Mouse (Mus musculus): ENCODE results near the gene Chpf. TPM values are rescaled to one million over a fixed set of nuclear protein-coding genes. Genes with fewer than 3 reads are reported as not detected.

Gene Chpf
- polyA plus RNA-seq, 1 experiment from 2014 or later, result 21.6 TPM

- H3K27ac ChIP-seq (ENCODE audit: low read depth, low read length), result 0 out of 2 replicates have a peak overlapping the region, but pooled peaks have one; percentile 58
- H3K4me2 ChIP-seq (ENCODE audit: low read length), result peak overlapping the region; percentile 53
- H3K36me3 ChIP-seq (ENCODE audit: control insufficient read depth, insufficient read depth, low read length), result no peaks in the 10 kb centered on the region
- no peaks in the 10 kb centered on the region for H3K9me3 ChIP-seq (replicated peaks; ENCODE audit: control insufficient read depth, low read length)
- H3K9ac ChIP-seq (ENCODE audit: low read length), result peak overlapping the region; percentile 55
- 4% methylated on average over 39 of the region's 42 CpGs for WGBS
- peak; percentile 60 for ATAC-seq
- peak overlapping the region; percentile 22 for H3K4me3 ChIP-seq (ENCODE audit: low read depth, low read length)
- no peak for DNase-seq (ENCODE audit: low spot score)
- peaks cover 18% of the 10 kb centered on the region for H3K4me1 ChIP-seq (ENCODE audit: control insufficient read depth, insufficient read depth, low read length)
- H3K27me3 ChIP-seq (replicated peaks; ENCODE audit: control insufficient read depth, insufficient read depth, low read length), result peaks cover 7% of the 10 kb centered on the region
Observed at GRCm38 (mm10) chr1:75458025-75458788, 20.9 kb downstream of the Chpf start.

- WGBS, result 4% methylated on average over 7 of the region's 10 CpGs
- Histone ChIP-seq H3K9me3 (replicated peaks; ENCODE audit: control insufficient read depth, low read length) (no peaks in the 10 kb centered on the region), H3K4me2 (ENCODE audit: low read length) (peak overlapping the region; percentile 53; the same call in 1 of the 2 replicates), H3K4me1 (ENCODE audit: control insufficient read depth, insufficient read depth, low read length) (peaks cover 18% of the 10 kb centered on the region), H3K27me3 (replicated peaks; ENCODE audit: control insufficient read depth, insufficient read depth, low read length) (peaks cover 7% of the 10 kb centered on the region), H3K36me3 (ENCODE audit: control insufficient read depth, insufficient read depth, low read length) (no peaks in the 10 kb centered on the region), H3K9ac (ENCODE audit: low read length) (no peak overlapping the region), H3K4me3 (ENCODE audit: low read depth, low read length) (no peak overlapping the region), H3K27ac (ENCODE audit: low read depth, low read length) (no peak overlapping the region)
- DNase-seq (ENCODE audit: low spot score) (no peak), ATAC-seq (peak; percentile 23; the same call in 1 of the 2 replicates)
Observed at GRCm38 (mm10) chr1:75457710-75458024, 21.4 kb downstream of the Chpf start.

GRCm38 (mm10) chr1:75456746-75457564 lies 22.2 kb downstream of the Chpf start:
- 5% methylated on average over 14 of the region's 14 CpGs for WGBS
- ATAC-seq, result no peak

GRCm38 (mm10) chr1:75455948-75456347 lies 23.2 kb downstream of the Chpf start:
- Histone ChIP-seq H3K27ac (ENCODE audit: low read depth, low read length) (no peak overlapping the region), H3K27me3 (replicated peaks; ENCODE audit: control insufficient read depth, insufficient read depth, low read length) (peaks cover 22% of the 10 kb centered on the region)

More at GRCm38 (mm10) chr1:75456746-75457564, 22.2 kb downstream of the Chpf start:
- H3K9me3 ChIP-seq (replicated peaks; ENCODE audit: control insufficient read depth, low read length), result no peaks in the 10 kb centered on the region
- DNase-seq (ENCODE audit: low spot score), result no peak
- no peak overlapping the region for H3K4me2 ChIP-seq (ENCODE audit: low read length)
- no peak overlapping the region for H3K4me3 ChIP-seq (ENCODE audit: low read depth, low read length)
- 0 out of 2 replicates have a peak overlapping the region, but pooled peaks have one; percentile 28 for H3K27ac ChIP-seq (ENCODE audit: low read depth, low read length)
- no peaks in the 10 kb centered on the region for H3K36me3 ChIP-seq (ENCODE audit: control insufficient read depth, insufficient read depth, low read length)
- peaks cover 12% of the 10 kb centered on the region for H3K27me3 ChIP-seq (replicated peaks; ENCODE audit: control insufficient read depth, insufficient read depth, low read length)
- H3K4me1 ChIP-seq (ENCODE audit: control insufficient read depth, insufficient read depth, low read length), result peaks cover 18% of the 10 kb centered on the region
- H3K9ac ChIP-seq (ENCODE audit: low read length), result peak overlapping the region; percentile 14; the same call in 1 of the 2 replicates

GRCm38 (mm10) chr1:75455433-75455832 lies 23.7 kb downstream of the Chpf start:
- H3K36me3 ChIP-seq (ENCODE audit: control insufficient read depth, insufficient read depth, low read length), result no peaks in the 10 kb centered on the region
- no peak overlapping the region for H3K4me2 ChIP-seq (ENCODE audit: low read length)
- H3K9me3 ChIP-seq (replicated peaks; ENCODE audit: control insufficient read depth, low read length), result no peaks in the 10 kb centered on the region
- WGBS, result 77% methylated on average over 3 of the region's 3 CpGs
- no peak overlapping the region for H3K27ac ChIP-seq (ENCODE audit: low read depth, low read length)
- DNase-seq (ENCODE audit: low spot score), result no peak
- no peak overlapping the region for H3K4me3 ChIP-seq (ENCODE audit: low read depth, low read length)
- H3K9ac ChIP-seq (ENCODE audit: low read length), result no peak overlapping the region
- peaks cover 20% of the 10 kb centered on the region for H3K4me1 ChIP-seq (ENCODE audit: control insufficient read depth, insufficient read depth, low read length)
- H3K27me3 ChIP-seq (replicated peaks; ENCODE audit: control insufficient read depth, insufficient read depth, low read length), result peaks cover 27% of the 10 kb centered on the region
- no peak for ATAC-seq

More at GRCm38 (mm10) chr1:75455948-75456347, 23.2 kb downstream of the Chpf start:
- WGBS, result 16% methylated on average over 5 of the region's 5 CpGs
- Histone ChIP-seq H3K9ac (ENCODE audit: low read length) (no peak overlapping the region), H3K4me1 (ENCODE audit: control insufficient read depth, insufficient read depth, low read length) (peaks cover 18% of the 10 kb centered on the region), H3K4me3 (ENCODE audit: low read depth, low read length) (no peak overlapping the region), H3K9me3 (replicated peaks; ENCODE audit: control insufficient read depth, low read length) (no peaks in the 10 kb centered on the region), H3K36me3 (ENCODE audit: control insufficient read depth, insufficient read depth, low read length) (no peaks in the 10 kb centered on the region), H3K4me2 (ENCODE audit: low read length) (no peak overlapping the region)
- ATAC-seq (peak; percentile 41), DNase-seq (ENCODE audit: low spot score) (no peak)

- peaks cover 37% of the 10 kb centered on the region for H3K4me1 ChIP-seq (ENCODE audit: control insufficient read depth, insufficient read depth, low read length)
- ATAC-seq, result no peak
- no peak overlapping the region for H3K27ac ChIP-seq (ENCODE audit: low read depth, low read length)
- H3K9me3 ChIP-seq (replicated peaks; ENCODE audit: control insufficient read depth, low read length), result no peaks in the 10 kb centered on the region
- peak overlapping the region; percentile 3; the same call in 1 of the 2 replicates for H3K4me2 ChIP-seq (ENCODE audit: low read length)
- WGBS, result 59% methylated on average over 4 of the region's 5 CpGs
- no peak overlapping the region for H3K4me3 ChIP-seq (ENCODE audit: low read depth, low read length)
- no peaks in the 10 kb centered on the region for H3K36me3 ChIP-seq (ENCODE audit: control insufficient read depth, insufficient read depth, low read length)
- no peak for DNase-seq (ENCODE audit: low spot score)
- no peak overlapping the region for H3K9ac ChIP-seq (ENCODE audit: low read length)
- peaks cover 45% of the 10 kb centered on the region for H3K27me3 ChIP-seq (replicated peaks; ENCODE audit: control insufficient read depth, insufficient read depth, low read length)
Observed at GRCm38 (mm10) chr1:75451900-75452299, 27.2 kb downstream of the Chpf start.

- H3K9ac ChIP-seq (ENCODE audit: low read length), result peak within 1 kb of the TSS; percentile 59
- ATAC-seq (peak; percentile 16; the same call in 1 of the 2 replicates), DNase-seq (ENCODE audit: low spot score) (peak; percentile 66)
- H3K9me3 ChIP-seq (replicated peaks; ENCODE audit: control insufficient read depth, low read length), result no peaks in the 10 kb centered on the region
- H3K27ac ChIP-seq (ENCODE audit: low read depth, low read length), result no peak within 1 kb of the TSS
- peak within 1 kb of the TSS; percentile 57 for H3K4me2 ChIP-seq (ENCODE audit: low read length)
- peaks cover 41% of the 10 kb centered on the region for H3K4me1 ChIP-seq (ENCODE audit: control insufficient read depth, insufficient read depth, low read length)
- H3K4me3 ChIP-seq (ENCODE audit: low read depth, low read length), result peak within 1 kb of the TSS; percentile 26
- WGBS, result 2% methylated on average over 35 of the region's 35 CpGs
- peaks cover 46% of the 10 kb centered on the region for H3K27me3 ChIP-seq (replicated peaks; ENCODE audit: control insufficient read depth, insufficient read depth, low read length)
- H3K36me3 ChIP-seq (ENCODE audit: control insufficient read depth, insufficient read depth, low read length), result no peaks in the 10 kb centered on the region
Observed at GRCm38 (mm10) chr1:75450314-75451005, 28.6 kb downstream of the Chpf start, which contains the start of gene Asic4. Gene Asic4 (plus strand): TSS chr1:75450436.

- H3K4me2 ChIP-seq (ENCODE audit: low read length), result peak overlapping the region; percentile 57
- H3K4me1 ChIP-seq (ENCODE audit: control insufficient read depth, insufficient read depth, low read length), result peaks cover 48% of the 10 kb centered on the region
- H3K4me3 ChIP-seq (ENCODE audit: low read depth, low read length), result peak overlapping the region; percentile 26; the same call in 1 of the 2 replicates
- H3K27ac ChIP-seq (ENCODE audit: low read depth, low read length), result no peak overlapping the region
- H3K36me3 ChIP-seq (ENCODE audit: control insufficient read depth, insufficient read depth, low read length), result no peaks in the 10 kb centered on the region
- H3K27me3 ChIP-seq (replicated peaks; ENCODE audit: control insufficient read depth, insufficient read depth, low read length), result peaks cover 46% of the 10 kb centered on the region
- H3K9me3 ChIP-seq (replicated peaks; ENCODE audit: control insufficient read depth, low read length), result no peaks in the 10 kb centered on the region
- peak overlapping the region; percentile 59; the same call in 1 of the 2 replicates for H3K9ac ChIP-seq (ENCODE audit: low read length)
- WGBS, result 4% methylated on average over 8 of the region's 8 CpGs
- DNase-seq (ENCODE audit: low spot score) (no peak), ATAC-seq (no peak)
Observed at GRCm38 (mm10) chr1:75449377-75450135, 29.6 kb downstream of the Chpf start.

All from forebrain, embryonic 14.5 days (tissue).